Mouse (Mus musculus): ENCODE data around the gene Plin4. TPM values are rescaled to one million over a fixed set of nuclear protein-coding genes. Genes with fewer than 3 reads are reported as not detected.
A peak's percentile ranks its signal among the peaks of the same experiment; 100 is the strongest.

Plin4 gene
- total RNA-seq (2021), result 10 to 100 TPM in 1 of 2 experiments, 1 to 10 TPM in 1; 7.5 to 10.1 TPM
- long read RNA-seq, experiment 1, result 0 reads
- long read RNA-seq, experiment 2, result 0 reads

DNA sequence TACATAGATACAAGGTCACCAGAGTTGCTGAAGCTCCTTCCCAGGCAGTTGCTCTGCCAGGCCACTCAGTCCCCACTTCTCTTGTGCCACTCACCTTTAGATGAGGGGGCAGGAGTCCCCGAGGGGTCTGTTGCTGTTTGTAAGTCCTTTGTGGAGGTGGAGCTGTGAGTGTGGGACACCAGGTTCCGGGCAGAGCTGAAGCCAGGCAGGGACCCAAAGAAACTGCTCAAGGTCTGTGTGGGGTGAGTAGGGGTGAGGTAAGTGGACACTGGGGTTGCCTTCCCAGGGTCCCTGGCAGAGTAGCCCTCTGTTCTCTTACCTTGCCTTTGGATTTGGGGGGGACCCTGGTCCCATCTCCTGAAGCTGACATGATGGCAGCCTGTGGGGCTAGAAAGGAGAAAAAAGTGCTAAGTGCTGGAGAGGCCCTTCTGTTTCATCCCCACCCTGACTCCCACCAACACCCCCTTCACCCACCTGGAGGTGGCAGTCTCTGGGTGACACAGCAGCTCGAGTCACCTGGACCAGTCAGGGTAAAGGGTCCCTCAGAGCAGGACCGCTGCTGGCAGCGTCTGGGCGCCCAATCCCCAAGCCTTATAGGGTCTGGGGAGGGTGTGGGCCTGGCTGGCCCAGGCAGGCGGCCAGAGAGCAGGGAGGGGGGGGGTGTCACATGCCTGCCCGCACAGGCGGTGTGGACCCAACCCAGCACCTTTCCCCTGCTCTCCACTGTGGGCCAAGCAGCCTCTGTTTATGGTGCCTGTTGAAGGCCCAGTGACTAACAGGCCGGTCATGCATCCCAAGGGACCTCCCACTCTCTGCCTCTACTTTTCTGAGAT is at the start of gene Plin4:
Plin4 (minus strand) TSS at position 585 of the 833 bp plus-strand sequence.
- no peak for TF ChIP-seq CTCF (conservative IDR thresholded peaks at IDR 0.05)
- H3K27ac ChIP-seq, result peak within 1 kb of the TSS; percentile 90
- H3K4me3 ChIP-seq, result peak within 1 kb of the TSS; percentile 20; the same call in 1 of the 2 replicates
- DNase-seq (ENCODE audit: low spot score in 2 of 2), result no peak

DNA sequence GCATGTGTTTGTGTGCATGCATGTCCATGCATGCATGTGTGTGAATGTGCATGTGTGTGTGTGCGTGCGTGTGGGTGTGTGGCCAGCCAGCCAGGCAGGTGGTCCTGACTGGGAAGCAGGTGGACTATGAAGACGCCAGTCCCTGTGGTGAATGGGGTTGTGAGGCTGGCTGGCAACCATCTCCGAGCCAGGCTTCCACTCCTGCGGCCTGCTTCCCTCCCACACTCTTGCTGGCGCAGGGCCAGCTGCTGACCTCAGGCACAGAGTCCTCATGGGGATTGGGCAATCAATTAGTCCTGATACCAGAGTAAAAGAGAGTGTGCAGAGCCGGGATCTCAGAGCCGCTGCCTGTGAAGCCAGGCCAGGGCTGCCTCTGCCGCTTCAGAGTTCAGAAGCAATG is 44.0 kb upstream of the Plin4 start:
- no peak for TF ChIP-seq CTCF (conservative IDR thresholded peaks at IDR 0.05)
- no peak for DNase-seq (ENCODE audit: low spot score in 2 of 2)

DNA sequence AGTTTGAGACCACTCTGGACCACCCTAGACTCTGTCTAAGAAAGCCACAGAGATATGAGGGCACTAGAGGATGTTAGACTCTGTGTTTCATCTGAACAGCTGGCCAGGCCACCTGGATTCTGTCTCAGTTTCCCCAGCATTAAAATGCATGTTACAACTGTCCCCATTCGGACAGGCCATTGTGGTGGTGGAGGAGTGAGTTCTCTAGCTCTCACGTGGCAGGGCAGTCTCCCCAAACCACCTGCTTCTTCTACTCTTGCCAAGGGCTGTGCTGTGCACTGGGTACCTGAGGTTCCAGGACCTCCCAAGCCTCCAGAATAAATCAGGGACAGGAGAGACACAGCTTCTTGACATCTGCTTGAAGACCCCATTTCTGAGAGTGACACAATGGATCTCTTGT is 40.3 kb upstream of the Plin4 start:
- no peak for DNase-seq (ENCODE audit: low spot score in 2 of 2)
- Histone ChIP-seq H3K4me3 (no peak overlapping the region), H3K27ac (no peak overlapping the region)
- no peak for TF ChIP-seq CTCF (conservative IDR thresholded peaks at IDR 0.05)

More for the DNA sequence above, 44.0 kb upstream of the Plin4 start:
- Histone ChIP-seq H3K27ac (no peak overlapping the region), H3K4me3 (no peak overlapping the region)

DNA sequence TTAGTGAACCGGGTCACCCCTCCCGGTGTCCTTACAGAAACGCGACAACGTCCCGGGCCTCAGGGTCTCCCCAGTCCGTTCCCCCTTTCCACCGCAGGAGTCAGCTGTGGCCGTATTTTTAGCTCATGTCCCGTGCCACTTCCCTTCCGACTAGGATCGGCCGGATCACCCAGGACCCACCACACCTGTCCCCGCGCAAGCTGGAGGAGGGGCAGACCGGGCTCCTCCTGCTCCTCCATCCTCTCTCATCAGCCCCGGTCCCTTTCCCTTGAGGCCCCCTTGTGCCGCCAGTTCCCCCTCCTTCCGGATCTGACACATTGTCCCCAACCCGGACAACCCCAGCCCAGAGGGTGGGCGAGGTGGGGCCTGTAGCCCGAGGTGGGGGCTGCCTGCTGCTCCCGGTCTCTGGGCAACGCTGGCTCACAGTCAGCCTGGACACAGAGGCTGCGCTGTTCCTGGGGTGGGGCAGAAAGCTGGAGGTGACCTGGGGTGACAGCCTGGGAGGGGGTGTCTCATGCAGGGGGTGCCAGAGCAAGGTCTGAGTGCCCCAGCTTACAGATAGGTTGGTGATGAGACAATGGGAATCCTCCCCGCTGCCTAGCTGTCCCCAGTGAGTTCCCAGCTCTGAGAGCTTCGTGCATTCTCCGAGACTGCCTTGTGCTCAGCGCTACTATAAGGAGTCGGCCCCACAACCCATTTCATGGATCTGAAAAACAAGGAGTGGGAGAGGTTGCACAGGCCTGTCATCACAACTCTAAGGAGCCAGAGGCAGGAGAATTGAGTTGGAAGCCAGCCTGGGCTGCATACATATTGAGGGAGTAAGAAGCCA is 39.4 kb upstream of the Plin4 start:
- TF ChIP-seq CTCF (conservative IDR thresholded peaks at IDR 0.05), result no peak
- peak overlapping the region; percentile 45 for H3K4me3 ChIP-seq
- DNase-seq (ENCODE audit: low spot score in 2 of 2), result no peak
- no peak overlapping the region; the same call in 1 of the 2 replicates for H3K27ac ChIP-seq

DNA sequence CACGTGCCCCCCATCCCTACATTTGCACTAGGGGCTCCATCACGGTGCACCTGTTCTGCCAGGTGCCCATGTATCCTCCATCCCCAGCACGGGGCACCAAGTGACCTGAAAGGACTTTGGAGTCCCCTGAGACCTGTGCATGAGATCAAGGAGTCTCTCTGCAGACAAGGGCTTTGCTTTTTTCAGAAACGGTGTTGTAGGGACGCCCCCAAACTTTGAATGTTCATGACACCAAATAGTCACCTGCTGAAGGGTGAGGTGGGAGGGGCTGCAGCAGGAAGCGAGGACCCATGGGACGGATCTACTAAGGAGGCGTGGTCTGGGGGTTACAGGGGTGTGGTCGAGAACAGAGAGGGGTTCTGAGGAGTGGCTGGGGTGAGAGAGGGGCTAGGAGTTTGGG is 38.7 kb upstream of the Plin4 start:
- no peak for DNase-seq (ENCODE audit: low spot score in 2 of 2)
- Histone ChIP-seq H3K4me3 (no peak overlapping the region), H3K27ac (no peak overlapping the region)
- TF ChIP-seq CTCF (conservative IDR thresholded peaks at IDR 0.05), result no peak

DNA sequence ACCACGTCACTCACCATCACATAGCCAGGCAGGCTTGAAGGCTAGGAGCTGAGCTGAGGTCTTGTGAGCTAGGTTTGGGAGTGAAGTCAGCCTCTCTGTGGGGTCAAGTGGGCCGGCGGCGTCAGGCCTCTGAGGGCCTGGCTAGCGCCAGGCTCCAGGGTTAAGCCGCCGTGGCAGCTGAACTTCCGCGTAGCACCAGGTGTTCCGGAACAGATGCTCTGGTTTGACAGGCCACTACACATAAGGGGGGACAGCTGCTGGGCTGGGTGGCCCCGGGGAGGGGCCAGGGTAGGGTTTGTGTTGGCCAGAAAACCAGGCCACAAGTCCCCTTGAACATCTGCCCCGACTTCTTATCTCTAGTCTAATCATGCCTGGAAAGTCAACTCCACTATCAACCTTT is 37.8 kb upstream of the Plin4 start:
- H3K4me3 ChIP-seq, result no peak overlapping the region
- no peak for DNase-seq (ENCODE audit: low spot score in 2 of 2)

DNA sequence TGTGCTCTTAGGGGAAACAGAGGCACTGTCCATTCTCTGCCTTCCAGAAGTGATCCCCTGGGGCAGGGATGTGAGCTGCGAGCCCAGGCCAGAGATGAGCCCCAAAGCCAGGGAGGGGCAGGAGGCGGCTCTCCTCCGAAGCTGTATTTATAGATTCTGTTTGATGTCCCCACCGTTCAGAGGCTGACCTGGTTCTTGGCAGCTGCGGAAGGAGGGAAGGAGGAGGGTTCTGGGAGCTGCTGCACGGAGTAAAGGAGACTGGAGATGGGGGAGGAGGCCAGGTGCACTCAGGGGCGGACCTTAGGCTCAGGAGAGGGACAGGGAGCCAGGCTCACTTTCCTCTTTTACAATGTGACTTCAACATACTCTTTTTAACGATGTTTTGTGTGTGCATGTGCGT is 36.5 kb upstream of the Plin4 start:
- no peak overlapping the region for H3K4me3 ChIP-seq
- TF ChIP-seq CTCF (conservative IDR thresholded peaks at IDR 0.05), result no peak
- no peak for DNase-seq (ENCODE audit: low spot score in 2 of 2)
- no peak overlapping the region for H3K27ac ChIP-seq

More for the DNA sequence above, 37.8 kb upstream of the Plin4 start:
- no peak overlapping the region for H3K27ac ChIP-seq
- no peak for TF ChIP-seq CTCF (conservative IDR thresholded peaks at IDR 0.05)

- TF ChIP-seq CTCF (conservative IDR thresholded peaks at IDR 0.05), result no peak
- DNase-seq (ENCODE audit: low spot score in 2 of 2), result no peak
- Histone ChIP-seq H3K4me3 (no peak overlapping the region), H3K27ac (no peak overlapping the region)
Observed at GRCm38 (mm10) chr17:56144546-56144945, 34.9 kb upstream of the Plin4 start.

- H3K4me3 ChIP-seq, result peak overlapping the region; percentile 72
- TF ChIP-seq CTCF (conservative IDR thresholded peaks at IDR 0.05), result no peak
- peak; percentile 42 to 70 for DNase-seq (ENCODE audit: low spot score in 2 of 2)
- peak overlapping the region; percentile 91 for H3K27ac ChIP-seq
Observed at GRCm38 (mm10) chr17:56141702-56142605, 32.4 kb upstream of the Plin4 start.

- peak within 1 kb of the TSS; percentile 64 for H3K4me3 ChIP-seq
- DNase-seq (ENCODE audit: low spot score in 2 of 2), result peak; percentile 75 to 85
- peak within 1 kb of the TSS; percentile 95 for H3K27ac ChIP-seq
- peak; percentile 26; the same call in 1 of the 2 replicates for TF ChIP-seq CTCF (conservative IDR thresholded peaks at IDR 0.05)
Observed at GRCm38 (mm10) chr17:56139858-56140595, 30.4 kb upstream of the Plin4 start, which contains the start of gene Sema6b. Gene Sema6b, minus strand, starts transcription at chr17:56140343.

GRCm38 (mm10) chr17:56139355-56139754 is 29.8 kb upstream of the Plin4 start:
- H3K4me3 ChIP-seq, result peak overlapping the region; percentile 64
- H3K27ac ChIP-seq, result peak overlapping the region; percentile 95
- TF ChIP-seq CTCF (conservative IDR thresholded peaks at IDR 0.05), result no peak
- DNase-seq (ENCODE audit: low spot score in 2 of 2), result no peak

Measured in layer of hippocampus, adult 2 months (tissue).